Mouse (Mus musculus): ENCODE measurements at regions not wholly inside any gene's neighbourhood (a gene's known extent, or its start where the extent isn't known, plus 50 kb on each side); places are given as distances from the start of the nearest gene placed in this dataset.

GRCm38 (mm10) chr3:139135371-139135770 is 60.4 kb upstream of the Rap1gds1 start:
- no peak for TF ChIP-seq CTCF (IDR thresholded peaks at IDR 0.05)

GRCm38 (mm10) chr3:139136044-139136443 is 61.0 kb upstream of the Rap1gds1 start:
- DNase-seq, result no peak
- Histone ChIP-seq H3K4me3 (no peak overlapping the region), H3K27ac (no peak overlapping the region)
- intact Hi-C loops (cut with DNase I), result no loop called here
- no peak for TF ChIP-seq CTCF (IDR thresholded peaks at IDR 0.05)

More at GRCm38 (mm10) chr3:139135371-139135770, 60.4 kb upstream of the Rap1gds1 start:
- intact Hi-C loops (cut with DNase I), result no loop called here
- no peak overlapping the region for H3K27ac ChIP-seq
- H3K4me3 ChIP-seq, result no peak overlapping the region
- DNase-seq, result no peak

- Histone ChIP-seq H3K4me3 (no peak overlapping the region), H3K27ac (no peak overlapping the region)
- TF ChIP-seq CTCF (IDR thresholded peaks at IDR 0.05), result peak; percentile 19; the same call in 1 of the 2 replicates
- intact Hi-C loops (cut with DNase I), result no loop called here
- DNase-seq, result no peak
Observed at GRCm38 (mm10) chr3:139152654-139153053, 52.8 kb upstream of the Stpg2 start.

GRCm38 (mm10) chr3:139154294-139154693 is 51.2 kb upstream of the Stpg2 start:
- H3K4me3 ChIP-seq, result no peak overlapping the region
- no peak overlapping the region for H3K27ac ChIP-seq
- TF ChIP-seq CTCF (IDR thresholded peaks at IDR 0.05), result no peak
- intact Hi-C loops (cut with DNase I), result no loop called here
- DNase-seq, result no peak

All from gastrocnemius, adult 2 months (tissue).